Mouse (Mus musculus): Measurements from ENCODE around the gene Brms1. TPM values are rescaled to one million over a fixed set of nuclear protein-coding genes. Genes with fewer than 3 reads are reported as not detected.
"Not testable (repeated sequence)": the region's sequence is repeated elsewhere in the genome, so short reads cannot be mapped to it uniquely, and the experiment has no call there.

Gene Brms1
- total RNA-seq (2017), result 31.8 and 34.6 TPM in 2 replicates

DNA sequence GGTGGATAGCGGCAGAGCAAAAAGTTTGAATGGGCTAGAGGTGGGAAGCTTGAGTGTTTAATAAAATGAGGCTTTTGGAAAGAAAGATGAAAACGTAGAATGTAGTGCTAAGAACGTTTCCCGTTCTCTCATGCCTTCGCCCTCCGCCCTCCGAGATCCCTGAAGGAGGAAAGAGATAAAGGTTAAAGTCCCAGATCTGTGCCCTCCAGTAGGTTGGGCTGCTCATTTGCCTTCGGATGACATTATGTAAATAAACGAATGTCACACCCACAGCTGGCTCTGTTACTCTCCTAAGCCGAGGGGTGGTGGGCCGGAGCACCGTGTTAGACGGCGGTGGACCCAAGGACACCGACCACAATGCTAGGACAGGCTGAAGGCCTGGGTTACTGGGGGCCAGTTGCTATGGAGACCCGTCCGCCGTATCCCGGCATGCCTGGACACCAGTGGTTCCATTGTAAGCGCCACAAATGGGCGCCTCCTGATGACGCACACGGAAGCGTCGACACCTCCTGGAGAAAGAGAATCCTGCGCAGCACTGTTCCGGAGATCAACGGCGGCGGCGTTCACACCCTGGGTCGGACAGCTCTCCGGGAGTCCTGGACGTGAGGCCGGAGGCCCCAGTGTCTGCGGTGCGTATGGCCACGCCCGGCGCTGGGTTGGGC, at the start of gene Brms1:
TSS of gene Brms1 (plus strand) at position 493 of the 662 bp plus-strand sequence.
- peak; percentile 76 for ATAC-seq (ENCODE audit: extremely low read depth, insufficient number of reproducible peaks, low FRiP score, poor library complexity, severe bottlenecking)

DNA sequence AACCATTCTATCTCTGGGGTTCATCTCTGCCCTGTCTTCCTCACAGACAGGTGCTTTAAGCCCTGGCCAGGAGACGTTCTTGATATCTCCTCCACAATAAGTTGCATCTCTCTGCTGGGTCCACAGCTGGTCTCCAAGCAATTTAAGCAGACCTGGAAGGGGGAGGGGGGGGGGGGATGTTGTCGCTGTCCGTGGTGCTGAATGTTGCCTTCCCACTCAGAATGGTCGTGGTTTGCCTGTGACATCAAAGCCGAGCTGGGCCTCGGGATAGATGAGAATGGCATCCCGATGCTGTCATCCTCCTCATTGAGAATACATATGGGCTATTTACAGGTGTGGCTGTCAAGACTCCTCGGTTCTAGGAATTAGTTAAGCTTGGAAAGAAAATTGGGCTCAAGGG, 48.8 kb upstream of the Brms1 start:
- no peak for ATAC-seq (ENCODE audit: extremely low read depth, insufficient number of reproducible peaks, low FRiP score, poor library complexity, severe bottlenecking)

DNA sequence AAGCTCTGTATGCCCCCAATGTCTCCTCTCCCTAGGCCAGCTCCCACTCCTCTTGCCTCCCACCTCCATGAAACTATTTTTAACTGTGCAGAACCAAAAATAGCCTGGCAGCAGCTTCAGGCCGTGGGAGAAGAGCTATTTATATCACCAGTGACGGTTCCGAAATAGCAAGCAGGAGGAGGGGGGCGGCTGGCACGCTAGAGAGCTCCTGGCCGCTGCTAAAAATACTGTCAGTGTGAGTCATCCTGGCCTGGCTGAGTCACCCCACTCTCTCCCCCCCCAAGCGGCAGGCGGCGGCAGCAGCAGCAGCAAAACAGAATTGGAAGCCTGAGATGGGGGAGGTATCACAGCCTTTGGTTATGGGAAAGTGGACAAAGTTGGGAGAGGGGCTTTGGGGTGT, 48.2 kb upstream of the Brms1 start:
- no peak for ATAC-seq (ENCODE audit: extremely low read depth, insufficient number of reproducible peaks, low FRiP score, poor library complexity, severe bottlenecking)

DNA sequence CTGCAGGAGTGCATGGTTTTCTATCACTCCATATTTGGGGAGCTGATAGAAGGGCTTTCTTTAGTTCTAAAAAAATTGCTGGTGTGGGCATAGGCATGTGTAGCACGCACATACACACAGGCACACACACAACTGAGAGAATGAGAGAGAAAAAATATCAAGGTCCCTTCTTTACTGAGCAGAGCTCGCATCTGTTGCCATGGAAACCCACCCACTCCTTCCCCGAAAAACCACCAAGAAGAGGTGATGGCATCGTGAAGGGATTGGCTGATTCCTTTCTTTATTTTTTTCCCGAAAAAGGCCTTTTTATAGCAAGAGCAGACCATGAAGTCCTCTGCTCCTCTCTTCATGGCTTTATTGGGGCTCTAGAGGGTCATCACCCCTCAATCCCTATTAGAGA, 47.1 kb upstream of the Brms1 start:
- no peak for ATAC-seq (ENCODE audit: extremely low read depth, insufficient number of reproducible peaks, low FRiP score, poor library complexity, severe bottlenecking)

DNA sequence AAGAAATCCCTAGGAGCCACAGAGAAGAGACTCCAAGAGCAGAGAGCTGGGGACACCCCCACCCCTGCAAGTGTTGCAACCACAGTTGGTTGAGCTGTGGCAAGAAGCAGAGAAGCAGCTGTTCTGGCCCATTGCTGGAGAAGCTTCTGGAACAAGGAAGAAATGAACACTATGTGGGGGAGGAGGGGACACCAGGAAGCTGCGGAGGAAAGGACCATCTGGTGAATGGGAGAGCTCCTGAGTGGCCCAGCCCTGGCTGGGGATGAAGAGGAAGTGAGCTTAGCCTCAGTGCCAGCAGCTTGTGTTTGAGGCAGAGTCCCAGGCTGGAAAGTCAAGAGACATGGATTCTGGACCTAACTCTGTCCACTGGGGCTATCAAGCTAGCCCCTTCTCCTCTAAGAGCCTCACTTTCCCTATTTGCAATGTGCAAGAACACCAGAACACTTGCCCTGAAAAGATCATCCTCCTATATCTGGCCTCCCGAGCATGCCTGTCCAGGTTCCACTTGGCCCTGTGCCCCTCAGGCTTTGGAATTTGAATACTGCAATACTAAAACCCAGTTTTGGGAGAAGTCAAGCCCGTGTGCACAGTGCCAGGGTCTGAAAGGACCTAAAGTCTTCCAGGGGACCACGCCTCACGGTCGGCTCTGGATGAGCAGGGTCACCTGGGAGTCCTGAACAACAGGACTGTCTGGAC, 41.6 kb upstream of the Brms1 start:
- ATAC-seq (ENCODE audit: extremely low read depth, insufficient number of reproducible peaks, low FRiP score, poor library complexity, severe bottlenecking), result no peak

DNA sequence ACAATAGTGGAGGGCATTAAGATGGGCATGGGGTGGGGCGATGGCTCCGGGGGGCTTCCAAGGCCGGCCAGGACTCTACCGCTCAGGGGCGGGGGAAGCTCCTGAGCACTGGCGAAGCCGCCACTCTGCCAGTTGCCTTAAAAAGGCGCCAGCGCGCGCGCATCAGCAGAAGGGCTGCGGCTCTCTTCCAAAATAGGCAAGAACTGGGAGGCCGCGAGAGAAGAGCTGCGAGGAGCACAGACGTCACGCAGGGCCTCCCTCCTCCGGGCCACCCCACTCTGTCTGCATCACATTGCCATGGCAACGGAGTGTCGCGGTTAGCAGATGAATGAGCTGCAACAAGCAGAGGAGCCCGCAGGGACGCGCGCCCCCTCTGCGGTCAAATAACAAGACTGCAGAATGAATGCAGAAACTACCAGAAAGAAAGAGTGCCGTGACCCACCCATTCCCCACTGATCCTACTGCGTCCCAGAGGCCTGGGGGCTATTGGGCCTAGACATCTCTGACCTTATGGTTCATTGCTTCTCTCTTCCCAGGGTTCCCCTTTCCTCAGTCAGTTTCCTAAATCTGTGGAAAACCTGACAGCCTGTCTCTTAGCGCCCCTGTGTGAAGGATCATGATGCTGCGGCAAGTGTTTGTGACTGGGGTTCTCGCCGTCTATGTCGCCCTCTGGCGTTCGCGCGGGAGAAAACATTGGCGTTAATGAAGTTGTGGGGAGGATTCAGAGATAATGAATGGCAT, 39.3 kb upstream of the Brms1 start:
- peak; percentile 66 for ATAC-seq (ENCODE audit: extremely low read depth, insufficient number of reproducible peaks, low FRiP score, poor library complexity, severe bottlenecking)

DNA sequence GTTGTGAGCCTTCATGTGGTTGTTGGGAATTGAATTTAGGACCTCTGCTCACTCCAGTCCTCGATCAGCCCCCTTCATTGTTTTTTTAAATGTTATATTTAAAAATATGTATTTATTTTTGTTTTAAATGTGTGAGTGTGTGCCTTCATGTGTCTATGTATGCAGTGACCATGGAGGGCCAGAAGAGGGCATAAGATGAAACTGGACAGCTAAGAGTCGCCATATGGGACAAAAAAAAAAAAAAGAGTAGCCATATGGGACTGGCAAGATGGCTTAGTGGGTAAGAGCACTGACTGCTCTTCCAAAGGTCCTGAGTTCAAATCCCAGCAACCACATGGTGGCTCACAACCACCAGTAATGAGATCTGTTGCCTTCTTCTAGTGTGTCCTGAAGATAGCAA, 37.5 kb upstream of the Brms1 start:
- ATAC-seq (ENCODE audit: extremely low read depth, insufficient number of reproducible peaks, low FRiP score, poor library complexity, severe bottlenecking), result not testable (repeated sequence)

DNA sequence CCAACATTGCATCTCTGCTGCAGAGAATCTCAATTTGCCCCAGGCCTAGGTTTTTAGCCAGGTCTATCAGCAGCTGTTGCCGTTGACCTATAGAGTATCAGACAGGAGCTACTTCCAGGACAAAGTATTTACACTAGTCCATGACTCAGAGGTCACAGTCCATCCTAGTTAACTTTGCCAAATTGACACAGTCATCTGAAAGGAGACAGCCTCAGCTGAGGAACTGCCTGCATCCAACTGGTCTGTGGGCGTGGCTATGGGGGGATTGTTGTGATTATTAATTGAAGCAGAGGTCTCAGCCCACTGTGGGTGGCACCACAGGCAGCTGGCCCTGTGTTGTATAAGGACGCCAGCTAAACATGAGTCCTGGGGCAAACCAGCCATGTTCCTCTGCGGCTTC, 36.2 kb upstream of the Brms1 start:
- no peak for ATAC-seq (ENCODE audit: extremely low read depth, insufficient number of reproducible peaks, low FRiP score, poor library complexity, severe bottlenecking)

DNA sequence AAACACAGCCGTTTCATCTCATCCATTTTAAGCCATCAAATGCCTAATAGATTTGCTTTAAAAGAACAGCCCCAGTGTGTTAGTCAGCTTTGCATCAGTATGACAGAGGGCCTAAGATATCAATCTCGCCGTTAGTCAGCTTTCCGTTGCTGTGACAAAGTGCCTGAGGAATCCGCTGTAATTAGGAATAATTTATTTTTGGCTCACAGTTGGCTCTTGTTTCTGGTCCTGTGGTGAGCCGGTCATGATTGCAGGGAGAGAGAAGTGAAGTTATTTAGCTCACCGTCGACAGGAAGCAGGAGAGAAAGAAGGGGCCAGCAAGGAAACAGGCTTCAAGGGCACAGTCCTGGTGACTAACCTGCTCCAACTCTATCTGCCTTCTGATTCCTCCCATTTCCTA, 28.0 kb upstream of the Brms1 start:
- no peak for ATAC-seq (ENCODE audit: extremely low read depth, insufficient number of reproducible peaks, low FRiP score, poor library complexity, severe bottlenecking)

DNA sequence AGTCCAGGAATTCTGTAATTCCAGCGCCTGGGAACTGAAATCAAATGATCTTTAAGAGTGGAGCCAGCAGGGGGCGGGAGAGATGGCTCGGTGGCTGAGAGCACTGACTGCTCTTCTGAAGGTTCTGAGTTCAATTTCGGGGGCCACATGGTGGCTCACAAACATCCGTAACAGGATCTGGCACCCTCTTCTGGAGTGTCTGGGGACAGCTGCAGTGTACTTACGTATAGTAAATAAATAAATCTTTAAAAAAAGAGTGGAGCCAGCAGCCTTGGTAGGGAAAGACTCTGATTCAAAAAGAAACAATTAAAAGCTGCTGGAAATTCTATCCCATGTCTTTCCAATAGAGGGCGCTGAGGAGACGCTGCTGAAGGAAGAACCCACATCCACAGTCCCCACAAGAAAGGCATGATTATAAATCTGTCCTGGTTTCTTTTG, 26.2 kb upstream of the Brms1 start:
- ATAC-seq (ENCODE audit: extremely low read depth, insufficient number of reproducible peaks, low FRiP score, poor library complexity, severe bottlenecking), result no peak

DNA sequence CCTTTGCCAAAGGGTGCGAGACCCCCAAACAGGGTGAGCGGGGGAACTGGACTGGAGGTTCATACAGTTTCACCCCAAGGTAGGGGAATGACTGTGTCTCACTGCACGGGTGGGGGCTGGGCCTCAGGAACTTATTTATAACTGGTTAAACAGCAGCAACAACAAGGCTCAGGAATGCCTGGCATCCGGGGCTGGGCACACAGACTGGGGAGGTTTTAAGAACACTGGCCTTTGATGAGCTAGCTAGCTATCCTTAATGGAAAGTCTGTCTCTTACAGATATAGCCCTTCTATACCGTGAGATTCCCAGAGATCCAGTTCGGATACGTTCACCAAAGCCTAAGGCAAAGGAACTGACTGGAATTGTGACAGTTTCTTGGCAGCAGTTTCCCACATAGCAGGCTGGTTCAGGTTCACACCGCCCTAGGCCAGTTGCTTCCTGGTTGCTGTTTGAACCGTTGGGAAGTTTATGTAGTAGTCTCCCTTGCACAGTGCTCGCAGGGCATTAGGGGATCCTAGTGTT, 24.9 kb upstream of the Brms1 start:
- no peak for ATAC-seq (ENCODE audit: extremely low read depth, insufficient number of reproducible peaks, low FRiP score, poor library complexity, severe bottlenecking)

DNA sequence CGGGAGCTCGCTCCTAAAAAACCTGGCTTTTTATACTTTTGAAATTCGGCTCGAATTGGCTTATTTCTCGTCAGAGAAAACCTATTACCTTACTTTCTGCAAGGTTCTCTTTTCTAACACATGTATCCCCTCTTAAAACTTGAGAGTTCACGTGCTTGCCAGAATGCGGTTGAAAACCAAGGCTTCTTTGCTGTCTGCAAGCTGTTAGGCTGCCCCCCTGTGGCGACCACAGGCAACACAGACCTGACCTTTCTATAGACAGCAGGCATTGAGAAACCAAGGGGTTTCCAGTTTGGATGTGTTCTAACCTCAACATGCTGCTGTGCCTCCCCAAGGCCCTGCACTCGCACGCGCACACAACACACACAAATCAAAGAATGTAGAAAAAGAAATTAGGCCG, 24.4 kb upstream of the Brms1 start:
- peak; percentile 76 for ATAC-seq (ENCODE audit: extremely low read depth, insufficient number of reproducible peaks, low FRiP score, poor library complexity, severe bottlenecking)

DNA sequence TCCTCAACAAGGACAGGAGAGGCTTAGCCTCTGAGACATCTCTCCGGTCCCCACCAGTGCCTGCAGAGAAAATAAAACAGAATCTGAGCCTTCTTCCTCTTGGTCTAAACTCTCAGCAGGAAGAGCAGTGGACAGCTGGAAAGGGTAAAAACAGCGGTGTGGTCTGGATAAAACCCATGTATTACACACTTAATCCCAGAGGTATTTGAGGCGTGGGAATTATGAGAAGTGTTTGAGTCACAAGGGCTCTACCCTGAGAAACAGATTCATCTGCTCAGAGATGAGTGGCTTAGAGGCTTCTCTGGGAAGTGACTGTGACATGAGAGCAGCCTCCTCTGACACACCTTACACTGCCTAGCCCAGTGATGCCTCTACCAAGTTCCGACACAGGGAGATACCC, 23.5 kb upstream of the Brms1 start:
- ATAC-seq (ENCODE audit: extremely low read depth, insufficient number of reproducible peaks, low FRiP score, poor library complexity, severe bottlenecking), result no peak

DNA sequence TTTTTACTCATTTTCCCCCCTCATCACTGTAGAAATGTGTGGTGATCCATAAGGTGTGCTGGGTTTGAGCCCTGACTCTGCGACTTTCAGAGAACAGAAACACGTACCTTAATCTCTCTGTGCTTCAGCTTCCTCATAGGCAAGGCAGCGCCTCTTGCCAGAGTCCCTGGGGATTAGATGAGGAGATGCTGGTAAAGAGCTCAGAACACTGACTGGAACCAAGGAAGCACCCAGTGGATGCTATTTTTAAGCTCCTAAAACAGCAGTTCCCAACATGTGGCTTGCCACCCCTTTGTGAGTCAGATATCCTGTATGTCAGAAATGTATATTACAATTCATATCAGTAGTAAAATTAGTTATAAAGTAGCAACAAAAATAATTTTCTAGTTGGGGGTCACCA, 23.0 kb upstream of the Brms1 start:
- no peak for ATAC-seq (ENCODE audit: extremely low read depth, insufficient number of reproducible peaks, low FRiP score, poor library complexity, severe bottlenecking)

DNA sequence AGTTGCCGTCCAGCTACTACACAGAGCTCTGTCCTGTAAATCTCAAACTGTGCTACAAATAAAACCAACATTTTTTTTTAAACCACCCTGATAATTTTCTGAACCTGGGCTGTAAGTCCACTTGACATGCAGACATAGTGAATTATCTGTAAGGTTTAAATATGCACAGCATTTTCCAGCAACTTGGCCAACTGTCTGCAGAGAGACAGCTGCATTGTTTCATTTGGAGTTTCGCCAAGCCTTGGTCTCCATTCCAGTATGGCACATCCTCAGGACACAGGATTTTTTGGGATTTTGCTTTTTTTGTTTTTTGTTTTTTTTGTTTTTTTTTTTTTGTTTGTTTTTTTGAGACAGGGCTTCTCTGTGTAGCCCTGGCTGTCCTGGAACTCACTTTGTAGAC, 19.7 kb upstream of the Brms1 start:
- ATAC-seq (ENCODE audit: extremely low read depth, insufficient number of reproducible peaks, low FRiP score, poor library complexity, severe bottlenecking), result no peak

DNA sequence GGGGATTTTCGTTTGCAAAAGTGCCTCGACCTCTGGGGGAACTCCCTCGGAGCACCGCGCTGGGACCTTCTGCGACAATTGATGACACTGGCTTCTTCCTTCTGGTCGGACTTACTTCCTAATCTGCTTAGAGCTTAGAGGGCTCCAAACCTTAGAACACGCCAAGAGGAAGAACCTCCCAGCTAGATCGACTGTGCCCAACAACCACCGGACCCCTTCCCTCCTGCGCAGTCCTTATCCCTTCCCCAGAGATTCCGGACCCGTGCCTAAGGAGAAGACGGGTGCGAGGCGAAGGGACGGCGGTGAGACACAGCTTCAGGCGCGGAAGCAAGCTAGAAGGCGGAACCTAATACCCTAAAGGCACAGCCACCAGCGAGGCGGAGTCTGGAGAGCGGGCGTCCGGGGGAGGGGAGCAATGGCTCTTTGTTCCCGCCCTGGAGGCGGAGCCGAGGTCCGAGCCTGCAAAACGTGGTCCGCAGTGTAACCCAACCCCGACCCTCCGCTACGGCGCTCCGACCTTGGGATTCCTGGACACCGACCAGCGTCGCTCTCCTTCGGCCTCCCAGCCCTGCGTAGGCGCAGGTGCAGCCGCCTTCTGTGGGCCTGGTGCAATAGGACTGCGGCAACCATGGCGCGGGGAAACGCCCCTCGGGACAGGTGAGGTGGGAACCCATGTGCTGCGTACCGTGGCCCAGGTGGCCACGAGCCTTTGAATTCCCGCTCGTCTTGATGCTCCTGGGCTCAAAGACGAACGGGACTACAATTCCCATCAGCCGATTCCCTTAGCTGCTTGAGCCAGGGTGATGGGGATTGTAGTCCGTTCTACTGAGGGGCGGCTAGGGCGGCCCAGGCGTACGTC, 17.3 kb upstream of the Brms1 start, which contains the start of gene Slc29a2:
TSS of gene Slc29a2 (plus strand) at position 240 of the 859 bp plus-strand sequence.
- ATAC-seq (ENCODE audit: extremely low read depth, insufficient number of reproducible peaks, low FRiP score, poor library complexity, severe bottlenecking), result peak; percentile 93

DNA sequence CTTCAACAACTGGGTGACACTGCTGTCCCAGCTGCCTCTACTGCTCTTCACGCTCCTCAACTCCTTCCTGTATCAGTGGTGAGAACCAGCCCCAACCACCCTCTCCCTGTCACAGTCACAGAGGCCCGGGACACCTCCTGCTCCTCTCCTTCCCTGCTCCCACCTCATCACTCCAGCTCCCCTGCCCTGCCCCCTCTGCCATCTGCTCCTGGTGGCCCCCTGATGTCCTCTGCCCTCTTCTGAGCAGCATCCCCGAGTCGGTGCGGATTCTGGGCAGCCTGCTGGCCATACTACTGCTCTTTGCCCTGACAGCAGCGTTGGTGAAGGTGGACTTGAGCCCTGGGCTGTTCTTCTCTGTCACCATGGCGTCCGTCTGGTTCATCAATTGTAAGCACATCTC, 15.0 kb upstream of the Brms1 start:
- no peak for ATAC-seq (ENCODE audit: extremely low read depth, insufficient number of reproducible peaks, low FRiP score, poor library complexity, severe bottlenecking)

DNA sequence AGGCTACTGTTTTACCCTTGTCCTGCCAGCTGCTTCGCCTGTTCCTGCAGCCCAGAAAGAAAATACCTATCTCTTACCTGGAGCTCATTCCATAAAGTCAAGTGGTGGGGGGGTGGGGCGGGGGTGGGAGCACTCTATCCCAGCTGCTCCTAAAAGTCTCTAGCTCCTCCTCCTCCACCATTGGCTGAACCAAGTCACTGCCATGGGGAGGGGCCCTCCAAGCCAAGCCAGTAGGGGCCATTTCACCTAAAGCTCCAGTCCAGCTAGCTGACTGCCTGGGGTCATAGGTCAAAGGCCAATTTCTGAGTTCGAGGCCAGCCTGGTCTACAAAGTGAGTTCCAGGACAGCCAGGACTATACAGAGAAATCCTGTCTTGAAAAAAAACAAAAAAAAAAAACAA, 8.5 kb upstream of the Brms1 start:
- no peak for ATAC-seq (ENCODE audit: extremely low read depth, insufficient number of reproducible peaks, low FRiP score, poor library complexity, severe bottlenecking)

DNA sequence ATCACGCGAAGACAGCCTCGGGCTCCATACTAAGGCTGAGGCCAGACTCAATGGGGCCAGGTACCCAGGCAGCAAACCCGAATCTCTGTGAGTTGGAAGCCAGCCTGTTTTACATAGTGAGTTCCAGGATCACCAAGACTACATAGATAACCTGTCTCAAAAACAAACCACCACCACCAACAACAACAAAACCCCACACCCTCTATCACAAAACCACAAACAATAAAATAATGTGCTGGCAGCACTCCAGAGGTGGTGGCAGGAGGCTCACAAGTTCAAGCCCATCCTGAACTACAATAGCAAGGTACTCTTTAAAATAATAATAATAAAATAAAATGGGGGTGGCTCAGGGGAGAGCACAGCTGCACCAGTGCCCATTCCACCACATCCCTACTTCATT, 4.6 kb upstream of the Brms1 start:
- ATAC-seq (ENCODE audit: extremely low read depth, insufficient number of reproducible peaks, low FRiP score, poor library complexity, severe bottlenecking), result no peak
